Mouse (Mus musculus) heart, postnatal 36 days (tissue): ENCODE measurements around the gene Asb2. TPM values are rescaled to one million over a fixed set of nuclear protein-coding genes. Genes with fewer than 3 reads are reported as not detected.

Source experiments
- DNase-seq, 2 experiments: peaks; one replicate each; pipeline ENCODE4 v3.0.0; 2021 to 2022
- intact Hi-C: fragments of 180-260 bp; cut with DNase I; formaldehyde crosslinking; loops from one replicate; pipeline ENCODE4 v1.15.1; 2025
- total RNA-seq, 2 experiments: library from RNA; stranded (reverse); gene quantifications; 2 replicates each; pipeline ENCODE4 v1.2.3; 2021

Gene Asb2
- total RNA-seq, 2 experiments from 2014 or later, result 370 to 512 TPM

GRCm38 (mm10) chr12:103327107-103327506 lies 28.7 kb downstream of the Asb2 start:
- intact Hi-C loops, result no loop called here
- no peak for DNase-seq

DNA sequence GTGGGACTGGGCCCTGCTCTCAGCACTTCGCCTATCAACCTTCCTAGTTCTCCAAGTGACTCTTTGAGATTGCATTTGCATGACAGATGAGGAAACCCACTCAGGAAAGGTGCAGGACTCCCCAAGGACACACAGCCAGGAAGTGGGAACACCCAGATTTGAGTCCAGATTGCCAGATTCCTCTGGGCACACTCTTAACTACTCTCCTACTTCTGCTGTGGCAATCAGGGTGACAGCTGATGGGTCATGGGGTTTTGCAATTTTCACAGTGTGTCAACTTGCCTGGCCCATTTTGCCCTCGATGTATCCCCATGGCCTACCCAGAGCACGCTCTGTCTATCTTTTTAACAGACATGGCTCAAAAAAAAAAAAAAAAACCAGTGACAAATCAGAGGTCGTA lies 29.2 kb downstream of the Asb2 start:
- no peak for DNase-seq
- intact Hi-C loops, result no loop called here

- peak; percentile 83 to 89 for DNase-seq
- intact Hi-C loops, result loop anchor here (1.0 kb wide), 2 partner anchors 23 to 43 kb away; no protein-coding TSS in a partner anchor
Measured at GRCm38 (mm10) chr12:103325156-103325857, 30.5 kb downstream of the Asb2 start.

DNA sequence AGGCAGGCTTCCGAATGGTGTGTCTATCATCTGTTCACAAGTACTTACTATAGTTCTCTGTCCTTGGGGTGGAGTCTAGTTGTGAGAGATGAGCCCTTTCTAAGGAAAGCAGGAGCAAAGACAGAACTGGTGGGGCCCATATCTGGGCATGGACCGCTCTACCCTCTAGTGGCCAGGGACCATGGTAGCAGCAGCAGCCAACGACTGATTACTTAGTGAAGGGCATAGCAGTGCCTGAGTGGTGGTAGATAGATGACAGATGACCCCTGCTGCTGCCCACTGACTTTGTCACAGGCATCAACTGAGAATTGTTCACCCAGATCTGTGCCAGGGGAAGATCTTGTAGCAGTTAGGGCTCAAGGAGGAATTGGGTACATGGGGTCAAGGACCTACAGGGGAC lies 33.0 kb downstream of the Asb2 start:
- DNase-seq, result no peak

DNA sequence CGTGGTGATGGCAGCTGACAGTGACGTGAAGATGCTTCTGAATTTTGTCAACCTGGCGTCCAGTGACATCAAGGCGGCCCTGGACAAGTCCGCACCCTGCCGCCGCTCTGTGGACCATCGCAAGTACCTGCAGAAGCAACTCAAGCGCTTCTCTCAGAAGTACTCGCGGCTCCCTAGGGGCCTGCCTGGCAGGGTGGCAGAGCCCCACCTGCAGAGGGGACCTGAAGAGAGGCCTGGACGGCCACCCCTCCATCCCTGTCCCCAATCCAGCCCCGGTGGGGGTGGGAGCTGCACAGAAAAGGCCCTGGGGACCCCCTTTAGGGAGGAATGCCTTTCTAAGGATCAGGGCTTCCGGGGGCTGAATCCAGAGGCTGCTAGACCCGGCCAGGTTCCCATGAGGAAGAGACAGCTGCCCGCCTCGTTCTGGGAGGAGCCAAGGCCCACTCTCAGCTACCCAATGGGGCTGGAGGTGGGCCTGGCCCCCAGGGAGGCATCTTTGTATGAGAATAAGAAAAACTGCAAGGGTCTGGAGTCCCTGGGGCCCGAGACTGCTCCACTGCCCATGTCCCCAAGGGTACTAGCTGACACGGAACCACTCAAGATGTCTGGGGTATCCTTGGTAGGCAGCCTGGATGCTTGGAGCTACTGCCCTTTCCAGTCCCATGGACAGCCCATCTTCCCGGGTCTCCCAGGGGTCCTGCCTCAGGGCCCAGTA lies 39.8 kb downstream of the Asb2 start:
- intact Hi-C loops, result no loop called here
- DNase-seq, result no peak

More for the DNA sequence above, 33.0 kb downstream of the Asb2 start:
- intact Hi-C loops, result no loop called here

DNA sequence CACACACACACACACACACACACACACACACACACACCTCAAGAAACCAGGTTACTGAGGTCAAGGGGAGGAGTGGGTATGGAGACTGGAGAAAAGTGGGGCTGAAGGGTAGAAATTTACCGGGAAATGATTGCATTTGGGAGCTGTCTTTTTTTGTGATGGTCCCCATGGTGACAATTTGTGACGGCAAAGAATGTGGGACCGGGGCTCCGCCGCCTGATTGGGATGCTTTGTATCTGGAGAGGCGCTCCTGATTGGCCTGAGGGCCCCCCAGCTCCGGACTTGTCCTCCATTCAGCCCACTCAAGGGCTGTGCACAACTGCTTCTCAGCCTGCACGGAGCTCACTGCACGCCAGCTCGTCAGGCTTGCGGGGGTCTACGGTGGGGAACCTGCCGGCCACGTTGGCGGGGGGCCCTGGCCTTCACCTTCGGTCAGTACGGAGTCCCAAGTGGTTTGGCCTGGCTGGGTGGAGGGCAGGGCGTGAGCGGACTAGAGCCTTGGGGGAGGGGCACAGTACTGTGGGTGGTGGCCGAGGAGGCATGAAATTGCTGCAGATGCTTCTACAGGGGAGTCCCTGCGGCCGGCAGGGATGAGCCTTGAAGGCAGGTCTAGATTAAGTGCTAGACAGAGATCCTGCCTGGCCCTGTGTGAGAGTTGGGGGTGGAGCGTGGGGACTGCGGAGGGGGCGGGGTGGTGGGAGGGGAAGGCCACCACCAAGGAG lies 41.0 kb downstream of the Asb2 start:
- DNase-seq, result no peak

GRCm38 (mm10) chr12:103313871-103314639 lies 41.7 kb downstream of the Asb2 start:
- DNase-seq, result no peak
- intact Hi-C loops, result no loop called here

More for the DNA sequence above, 41.0 kb downstream of the Asb2 start:
- intact Hi-C loops, result no loop called here

DNA sequence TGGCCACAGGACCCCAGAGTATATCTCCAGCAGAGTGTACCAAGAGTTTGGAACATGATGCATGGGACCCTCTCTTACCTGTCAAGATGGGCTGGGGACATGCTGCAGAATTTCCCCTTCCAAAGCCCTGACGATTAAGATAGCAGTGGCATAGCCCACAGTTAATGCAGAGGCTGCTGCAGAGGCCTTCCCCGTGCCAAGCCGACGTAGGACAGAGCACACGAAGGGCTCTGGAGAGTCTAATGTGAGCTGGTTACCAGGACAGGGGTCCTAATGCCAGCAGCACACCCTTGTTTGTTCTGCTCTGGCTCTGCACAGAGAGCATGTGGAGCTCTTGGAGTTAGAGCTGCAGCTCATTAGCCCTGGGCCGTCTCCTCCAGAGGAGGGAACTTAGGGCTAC lies 42.5 kb downstream of the Asb2 start:
- DNase-seq, result no peak
- intact Hi-C loops, result no loop called here

GRCm38 (mm10) chr12:103311921-103312320 lies 43.9 kb downstream of the Asb2 start:
- DNase-seq, result peak in 1 of 2 experiments; percentile 46
- intact Hi-C loops, result no loop called here

GRCm38 (mm10) chr12:103310744-103311267 lies 45.0 kb downstream of the Asb2 start, which contains the start of gene Fam181a:
Fam181a (plus strand) TSS chr12:103310975.
- DNase-seq, result no peak
- intact Hi-C loops, result no loop called here

GRCm38 (mm10) chr12:103306720-103307119 lies 49.1 kb downstream of the Asb2 start:
- intact Hi-C loops, result loop anchor here (1.0 kb wide), 1 partner anchor 162 kb away; no protein-coding TSS in a partner anchor
- DNase-seq, result peak in 1 of 2 experiments; percentile 55

DNA sequence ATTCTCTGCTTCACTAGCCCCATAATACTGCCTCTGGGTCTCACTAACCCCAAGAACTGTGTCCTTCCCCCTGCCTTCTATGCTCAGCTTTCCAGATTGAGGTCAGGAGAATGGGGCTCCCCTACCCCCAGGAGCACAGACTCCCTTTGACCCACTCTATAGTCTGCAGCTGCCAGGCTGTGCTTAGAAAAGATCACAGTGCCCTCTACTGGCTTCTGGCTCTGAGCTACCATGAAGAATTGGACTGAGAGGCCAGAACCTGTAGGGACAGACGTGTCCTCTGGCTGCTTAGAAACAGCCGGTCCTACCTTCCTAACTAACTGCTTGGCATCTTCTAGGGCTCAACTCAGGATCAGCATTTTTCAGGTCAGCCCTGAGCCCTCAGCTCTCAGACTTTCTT lies 49.6 kb downstream of the Asb2 start:
- intact Hi-C loops, result loop anchor here (1.0 kb wide), 1 partner anchor 162 kb away; no protein-coding TSS in a partner anchor
- DNase-seq, result no peak

DNA sequence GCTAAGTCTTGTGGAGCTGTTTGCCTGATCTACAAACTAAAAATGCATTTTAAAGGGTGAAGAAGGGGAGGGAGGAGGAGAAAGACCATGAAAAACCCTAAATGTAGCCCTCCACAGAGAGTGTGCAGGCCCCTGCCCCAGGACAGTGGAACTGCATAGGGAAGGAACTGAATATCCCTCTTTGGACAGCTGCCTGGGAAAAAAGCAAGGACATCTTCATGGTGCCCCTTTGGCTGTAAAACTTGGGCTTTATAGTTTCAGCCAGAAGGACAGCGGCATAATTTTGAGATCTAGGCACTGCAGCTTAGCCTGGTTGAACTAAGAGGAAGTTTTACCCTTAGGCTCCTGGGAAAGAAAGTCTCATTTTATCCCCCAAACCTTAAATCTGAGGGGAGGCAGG lies 52.8 kb downstream of the Asb2 start:
- intact Hi-C loops, result loop anchor here (5.0 kb wide), 1 partner anchor 61 kb away; the partner anchor contains the start of gene Prima1
- DNase-seq, result no peak

DNA sequence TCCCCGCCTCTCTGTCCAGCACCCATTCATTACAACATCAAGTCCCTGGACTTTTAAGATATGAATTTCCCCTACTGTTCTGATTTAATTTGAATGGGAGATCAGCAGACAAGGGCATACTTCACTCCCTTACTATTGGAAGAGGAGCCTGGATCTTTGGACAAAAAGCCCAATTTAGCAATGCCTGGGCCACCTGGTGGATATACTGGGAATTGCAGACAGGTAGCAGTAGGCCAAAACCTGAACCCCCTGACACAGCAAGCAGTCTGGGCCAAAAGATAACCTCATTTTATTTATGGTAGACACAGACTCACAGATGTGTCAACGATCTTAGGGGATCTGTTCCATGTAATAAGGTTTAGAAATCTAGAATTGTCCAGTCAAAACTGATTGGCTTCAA lies 54.2 kb downstream of the Asb2 start:
- intact Hi-C loops, result loop anchor here (1.0 to 5.0 kb wide), 2 partner anchors 59 to 159 kb away; partner anchors contain the start of gene Prima1

DNA sequence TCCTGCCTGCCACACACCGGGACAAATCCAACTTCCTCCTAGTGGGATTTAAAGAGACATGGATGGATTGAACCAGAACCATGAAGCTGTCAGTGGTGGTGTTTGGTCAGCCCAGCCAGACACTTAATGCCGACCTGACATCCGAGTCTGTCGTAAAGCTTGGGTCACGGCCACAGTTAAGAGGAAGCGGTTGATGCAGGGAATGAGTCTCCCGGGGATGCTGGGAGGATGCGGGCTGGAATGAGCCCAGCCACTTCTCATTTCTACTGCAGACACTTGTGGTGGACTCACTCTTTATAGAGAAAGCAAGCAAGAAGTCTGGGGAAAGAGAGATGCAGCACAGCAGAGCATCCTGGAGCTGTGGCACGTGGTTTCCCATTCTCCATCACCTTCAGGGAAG lies 55.3 kb downstream of the Asb2 start:
- intact Hi-C loops, result loop anchor here (5.0 kb wide), 1 partner anchor 58 kb away; the partner anchor contains the start of gene Prima1
- DNase-seq, result no peak

More for the DNA sequence above, 54.2 kb downstream of the Asb2 start:
- peak; percentile 48 to 71 for DNase-seq

- no peak for DNase-seq
Measured at GRCm38 (mm10) chr12:103296292-103296691, 59.5 kb downstream of the Asb2 start.

GRCm38 (mm10) chr12:103292366-103292765 lies 63.4 kb downstream of the Asb2 start:
- no peak for DNase-seq
- intact Hi-C loops, result no loop called here

More at GRCm38 (mm10) chr12:103296292-103296691, 59.5 kb downstream of the Asb2 start:
- intact Hi-C loops, result no loop called here

DNA sequence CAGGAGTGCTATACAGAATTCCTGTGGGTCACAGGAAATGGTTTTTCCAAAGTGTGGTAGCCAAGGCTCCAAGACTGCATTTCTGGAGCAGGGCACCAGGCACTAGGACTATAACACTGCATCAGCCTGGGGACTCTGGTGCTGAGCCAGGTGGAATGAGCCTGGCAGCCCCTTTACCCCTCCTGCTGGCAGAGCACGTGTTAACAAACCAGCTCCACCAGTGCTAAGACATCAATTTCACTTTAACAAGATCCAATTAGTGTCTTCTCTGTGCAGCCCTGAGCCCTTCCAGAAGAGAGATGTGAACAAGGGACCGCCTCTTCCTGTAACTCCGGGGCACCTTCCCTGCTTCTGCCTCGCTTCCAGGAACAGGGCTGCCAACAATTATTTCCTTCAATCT lies 68.5 kb downstream of the Asb2 start:
- no peak for DNase-seq
- intact Hi-C loops, result no loop called here

GRCm38 (mm10) chr12:103283411-103283810 lies 72.4 kb downstream of the Asb2 start:
- DNase-seq, result no peak
- intact Hi-C loops, result no loop called here

DNA sequence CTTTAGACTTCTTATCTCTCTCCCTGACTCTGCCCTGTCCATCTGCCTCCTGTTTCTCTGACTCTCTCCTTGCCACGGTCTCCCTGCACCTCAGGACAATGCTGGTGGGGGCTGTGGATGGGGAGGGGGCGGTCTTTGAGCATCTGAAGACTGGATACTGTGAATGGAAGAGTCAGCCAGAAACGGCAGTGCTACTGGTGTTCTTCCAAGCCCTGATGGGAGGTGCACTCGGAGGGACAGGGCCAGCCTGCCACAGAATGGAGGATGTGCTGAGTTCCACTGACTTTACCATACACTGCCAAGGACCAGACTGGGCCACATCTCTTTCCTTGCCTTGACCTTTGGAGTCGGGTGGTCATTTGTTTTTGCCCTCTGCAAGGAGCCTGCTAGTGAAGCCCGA lies 72.9 kb downstream of the Asb2 start:
- DNase-seq, result no peak
- intact Hi-C loops, result no loop called here
